7 mouse cellular contexts compared by ENCODE assay signal in genomic region chr12:95694991-95695833, GRCm38 (mm10). TPM values are rescaled to one million over a fixed set of nuclear protein-coding genes. Genes with fewer than 3 reads are reported as not detected.
DNase-seq lines count a peak whose midpoint lies in the region; ATAC-seq and TF ChIP-seq lines count a peak whose summit lies in the region.

No protein-coding gene starts in this region.

- no peaks in the 10 kb centered on the region for H3K4me1 ChIP-seq in embryonic facial prominence, embryonic 11.5 days (ENCODE audit: control insufficient read depth, insufficient read depth, low read length)
- H3K4me1 ChIP-seq in midbrain, embryonic 10.5 days, result peaks cover 54% of the 10 kb centered on the region
- no peaks in the 10 kb centered on the region; the same call in 1 of the 2 replicates for H3K4me1 ChIP-seq in small intestine, adult 2 months (ENCODE audit: control insufficient read depth, insufficient read depth, insufficient read length, low read length)

- H3K9me3 ChIP-seq in embryonic facial prominence, embryonic 11.5 days (replicated peaks; ENCODE audit: control insufficient read depth, low read length), result no peaks in the 10 kb centered on the region
- H3K9me3 ChIP-seq in midbrain, embryonic 10.5 days (replicated peaks), result no peaks in the 10 kb centered on the region

- DNase-seq in adrenal gland, postnatal 14 days, result peak; percentile 73
- peak; percentile 95 for DNase-seq in embryonic facial prominence, embryonic 11.5 days (ENCODE audit: low spot score)
- peak; percentile 80 to 82 for DNase-seq in heart, adult 18-20 months
- peak; percentile 35 for DNase-seq in kidney, adult 11 months
- DNase-seq in left cerebral cortex, postnatal 4 days, result peak; percentile 90
- DNase-seq in midbrain, embryonic 10.5 days (ENCODE audit: low spot score), result peak; percentile 90

- H3K36me3 ChIP-seq in embryonic facial prominence, embryonic 11.5 days (replicated peaks; ENCODE audit: control insufficient read depth, insufficient read depth, low read depth, low read length), result no peaks in the 10 kb centered on the region
- H3K36me3 ChIP-seq in midbrain, embryonic 10.5 days, result no peaks in the 10 kb centered on the region
- H3K36me3 ChIP-seq in small intestine, adult 2 months (ENCODE audit: control insufficient read depth, insufficient read depth, low read length), result no peaks in the 10 kb centered on the region

- peak overlapping the region; percentile 87 for H3K27ac ChIP-seq in embryonic facial prominence, embryonic 11.5 days (replicated peaks; ENCODE audit: low read depth, low read length)
- H3K27ac ChIP-seq in midbrain, embryonic 10.5 days (replicated peaks), result peak overlapping the region; percentile 92
- H3K27ac ChIP-seq in small intestine, adult 2 months (ENCODE audit: insufficient read depth, low read depth, low read length), result no peak overlapping the region

- TF ChIP-seq POLR2A in small intestine, adult 2 months (IDR thresholded peaks at IDR 0.05; ENCODE audit: low read depth, low read length), result no peak

- H3K27me3 ChIP-seq in embryonic facial prominence, embryonic 11.5 days (ENCODE audit: control insufficient read depth, insufficient read depth, low read length), result no peaks in the 10 kb centered on the region
- peaks cover 63% of the 10 kb centered on the region for H3K27me3 ChIP-seq in midbrain, embryonic 10.5 days (ENCODE audit: low read depth, poor library complexity, severe bottlenecking)
- 0 out of 2 replicates have a peak, but pooled peaks cover 14% of the 10 kb centered on the region for H3K27me3 ChIP-seq in small intestine, adult 2 months (ENCODE audit: control insufficient read depth, insufficient read depth, low read length)

- peak overlapping the region; percentile 65 for H3K4me2 ChIP-seq in embryonic facial prominence, embryonic 11.5 days (ENCODE audit: low read depth, low read length)

- ATAC-seq in embryonic facial prominence, embryonic 11.5 days (replicated peaks; ENCODE audit: insufficient number of reproducible peaks, low FRiP score, low TSS enrichment, low read depth), result peak; percentile 91

- under 1% methylated on average over 63 of the region's 68 CpGs for WGBS in embryonic facial prominence, embryonic 11.5 days
- under 1% methylated on average over 62 of the region's 68 CpGs for WGBS in midbrain, embryonic 10.5 days
- 1% methylated on average over 67 of the region's 68 CpGs for WGBS in small intestine, adult 2 months

- peak overlapping the region; percentile 81 for H3K4me3 ChIP-seq in embryonic facial prominence, embryonic 11.5 days (ENCODE audit: low read depth, low read length)
- peak overlapping the region; percentile 75 for H3K4me3 ChIP-seq in midbrain, embryonic 10.5 days
- H3K4me3 ChIP-seq in small intestine, adult 2 months (ENCODE audit: low read depth, low read length), result peak overlapping the region; percentile 55

- peak overlapping the region; percentile 91 for H3K9ac ChIP-seq in embryonic facial prominence, embryonic 11.5 days (replicated peaks; ENCODE audit: low read length)

- intact Hi-C loops in left cerebral cortex, postnatal 4 days (cut with DNase I), result no loop called here

- no peak for TF ChIP-seq CTCF in small intestine, adult 2 months (IDR thresholded peaks at IDR 0.05; ENCODE audit: extremely low read depth, insufficient read length, insufficient replicate concordance, low read depth, low read length)

RNA-seq across cellular contexts. Expression of gene Flrt2, which starts 3.2 kb away (rescaled TPM):
- total RNA-seq in adrenal gland, postnatal 14 days (2021), result 13.2 and 15.8 TPM in 2 replicates
- 54.7 and 55.6 TPM in 2 replicates for polyA plus RNA-seq in embryonic facial prominence, embryonic 11.5 days (2014; fragmentation: Nextera tagmentation; extraction: Ambion mirVana)
- 1 to 10 TPM; 4.5 to 7.3 TPM for total RNA-seq in heart, adult 18-20 months (2021)
- 10 to 100 TPM; 65.3 to 68.4 TPM for total RNA-seq in left cerebral cortex, postnatal 4 days (2021)
- polyA plus RNA-seq in midbrain, embryonic 10.5 days (2016; fragmentation: Nextera tagmentation; extraction: Ambion mirVana), result 29.1 and 30.1 TPM in 2 replicates
- polyA plus RNA-seq in small intestine, adult 2 months (2012; rRNA removed), result 0.20 and 0.62 TPM in 2 replicates

Comparison
In these comparisons a context has a peak if more than half of its experiments do, and no peak if none do; other contexts are left out.
1. DNase-seq: peak in every context shown above with its lines; median percentile 95 in embryonic facial prominence, embryonic 11.5 days; 90 in left cerebral cortex, postnatal 4 days; 90 in midbrain, embryonic 10.5 days; 81 in heart, adult 18-20 months; 73 in adrenal gland, postnatal 14 days; 35 in kidney, adult 11 months.